Mouse (Mus musculus) CD4-positive, CD25-positive, alpha-beta regulatory T cell, adult 4 months (primary cell): ENCODE results near the gene Ptcd1. TPM values are rescaled to one million over a fixed set of nuclear protein-coding genes. Genes with fewer than 3 reads are reported as not detected.
"Not testable (repeated sequence)": the region's sequence is repeated elsewhere in the genome, so short reads cannot be mapped to it uniquely, and the experiment has no call there.

Experiments used
- ATAC-seq: one replicate; pipeline ENCODE4 v1.8.0; 2017
- polyA plus RNA-seq, 2 experiments: library from polyadenylated mRNA; unstranded; fragments of 100-300 nt; shearing (Covaris generic); gene quantifications; one replicate each; pipeline ENCODE4 v1.2.1; 2017

Gene Ptcd1
- polyA plus RNA-seq = 10 to 100 TPM; 13.6 to 28.7 TPM

DNA sequence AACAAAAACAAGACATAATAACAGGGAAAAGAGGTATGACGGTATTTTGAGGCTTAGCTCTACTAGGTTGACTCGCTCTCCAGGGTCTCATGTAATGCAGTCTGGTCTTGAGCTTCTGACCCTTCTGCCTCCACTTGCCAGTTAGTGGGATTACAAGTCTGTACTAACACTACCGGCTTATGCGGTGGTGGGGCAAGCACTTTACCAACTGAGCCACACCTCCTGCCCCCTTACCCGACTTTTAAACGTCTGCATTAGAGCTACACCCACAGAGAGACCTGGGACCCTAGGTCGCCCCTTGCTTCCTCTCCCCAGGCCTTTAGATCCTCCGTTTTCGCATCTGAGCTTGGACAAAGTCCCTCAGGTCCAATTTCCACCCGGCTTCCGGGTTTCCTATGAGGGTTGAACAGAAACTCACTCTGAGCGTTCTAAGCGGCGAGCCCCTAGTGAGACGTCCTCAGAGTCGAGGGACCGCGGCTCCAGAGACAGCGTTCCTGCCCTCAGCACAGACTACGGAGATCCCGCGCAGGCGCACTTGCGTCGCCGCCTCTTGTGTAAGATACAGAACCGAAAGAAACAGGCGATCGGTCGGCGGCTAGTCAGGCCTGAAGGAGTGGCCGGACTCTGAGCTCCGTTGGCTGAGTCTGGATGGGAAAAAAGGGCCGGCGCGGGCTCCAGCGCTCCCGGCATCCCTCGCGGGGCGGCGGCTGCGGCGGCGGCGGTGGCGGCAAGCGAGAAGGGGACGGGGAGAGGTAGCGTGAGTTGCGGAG lies at the start of gene Ptcd1, which contains the start of gene Cpsf4:
Gene Ptcd1 (minus strand): TSS at position 573 of the 770 bp plus-strand sequence.
Gene Cpsf4 (plus strand): TSS at position 678 of the 770 bp plus-strand sequence.
- ATAC-seq = peak; percentile 95

DNA sequence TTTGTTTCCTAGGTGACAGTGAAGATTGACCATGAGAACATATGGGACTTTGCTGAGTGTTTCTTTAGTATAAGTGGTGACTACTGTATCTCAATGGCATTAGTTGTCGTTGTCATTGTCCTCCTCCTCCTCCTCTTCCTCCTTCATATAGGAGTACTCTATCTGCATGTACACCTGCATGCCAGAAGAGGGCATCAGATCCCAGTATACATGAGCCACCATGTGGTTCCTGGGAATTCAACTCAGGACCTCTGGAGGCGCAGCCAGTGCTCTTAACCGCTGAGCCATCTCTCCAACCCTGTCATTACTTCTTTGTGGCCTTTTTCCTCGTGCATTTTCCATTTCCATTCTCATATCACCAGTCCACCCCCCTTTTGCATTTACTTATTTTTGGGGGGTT lies 47.8 kb upstream of the Ptcd1 start:
- ATAC-seq = no peak

DNA sequence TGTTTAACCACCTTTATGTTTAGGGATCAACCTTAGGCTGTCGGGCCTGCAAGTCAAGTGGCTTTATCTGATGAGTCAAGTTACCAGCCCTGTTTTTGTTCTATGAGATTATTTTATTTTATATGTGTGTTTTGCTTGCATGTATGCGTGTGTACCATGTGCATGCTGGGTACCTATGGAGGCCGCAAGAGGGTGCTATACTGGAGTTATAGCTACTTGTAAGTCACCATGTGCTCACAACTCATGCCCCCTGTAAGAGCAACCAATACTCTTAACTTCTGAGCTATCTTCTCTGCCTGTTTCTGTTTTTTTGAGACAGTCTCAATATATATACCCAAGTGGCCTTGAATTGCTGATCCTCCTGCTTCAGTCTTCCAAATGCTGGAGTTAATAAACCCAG lies 46.6 kb upstream of the Ptcd1 start:
- no peak for ATAC-seq

DNA sequence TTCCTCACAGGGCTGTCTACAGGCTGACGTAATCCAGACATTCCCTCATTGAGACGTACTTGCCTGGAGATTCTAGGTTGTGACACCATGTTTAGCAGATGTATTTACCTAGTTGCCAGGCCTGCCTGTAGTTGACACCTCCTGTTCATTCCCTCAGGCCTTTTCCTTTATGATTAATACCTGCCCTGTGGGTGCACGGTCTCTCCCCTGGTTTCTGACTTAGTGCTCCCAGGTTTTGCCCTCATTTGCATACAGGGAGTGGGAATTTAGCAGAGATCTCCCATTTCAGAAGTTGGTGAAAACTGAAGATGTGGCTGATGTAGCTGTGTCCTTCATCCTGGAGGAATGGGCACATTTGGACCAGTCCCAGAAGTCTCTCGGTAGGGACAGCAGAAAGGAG lies 45.3 kb upstream of the Ptcd1 start:
- ATAC-seq = no peak

DNA sequence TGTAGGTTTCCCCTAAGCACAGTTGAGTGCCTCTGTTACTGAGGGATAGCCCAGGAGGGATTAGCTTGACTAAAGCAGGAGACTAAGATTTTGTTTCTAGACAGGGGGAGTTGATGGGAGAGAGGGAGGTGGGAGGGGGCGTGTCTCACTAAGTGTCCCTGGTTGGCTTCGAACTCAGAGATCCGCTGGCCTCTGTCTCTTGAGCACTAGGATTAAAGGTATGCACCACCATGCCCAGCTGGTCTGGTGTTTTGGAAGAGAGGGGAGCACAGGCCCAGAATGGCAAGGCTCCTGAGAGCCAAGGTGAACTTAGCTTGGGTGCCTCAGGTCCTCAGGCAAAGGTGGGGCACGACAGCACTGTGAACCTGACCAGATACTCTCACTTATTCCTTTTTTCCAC lies 44.4 kb upstream of the Ptcd1 start:
- ATAC-seq = no peak

DNA sequence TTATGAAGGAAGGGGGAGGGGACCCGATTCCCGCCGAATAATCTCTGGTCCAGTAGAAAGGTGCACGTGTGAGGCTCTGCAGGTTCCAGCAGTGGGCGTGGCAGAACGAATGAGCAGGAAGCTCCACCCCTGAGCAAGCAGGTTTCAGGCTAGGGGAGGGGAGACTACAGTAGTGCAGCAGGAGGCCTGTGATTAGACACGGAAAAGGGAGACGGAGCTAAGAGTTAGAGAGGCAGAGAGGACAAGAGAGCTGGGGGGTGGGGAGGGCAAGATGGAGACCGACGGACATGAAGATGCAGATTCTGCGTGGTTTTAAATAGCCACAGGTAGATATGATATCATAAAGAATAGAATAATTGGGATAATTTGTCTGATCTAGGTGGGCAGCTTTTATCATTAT lies 41.5 kb upstream of the Ptcd1 start:
- ATAC-seq = not testable (repeated sequence)

DNA sequence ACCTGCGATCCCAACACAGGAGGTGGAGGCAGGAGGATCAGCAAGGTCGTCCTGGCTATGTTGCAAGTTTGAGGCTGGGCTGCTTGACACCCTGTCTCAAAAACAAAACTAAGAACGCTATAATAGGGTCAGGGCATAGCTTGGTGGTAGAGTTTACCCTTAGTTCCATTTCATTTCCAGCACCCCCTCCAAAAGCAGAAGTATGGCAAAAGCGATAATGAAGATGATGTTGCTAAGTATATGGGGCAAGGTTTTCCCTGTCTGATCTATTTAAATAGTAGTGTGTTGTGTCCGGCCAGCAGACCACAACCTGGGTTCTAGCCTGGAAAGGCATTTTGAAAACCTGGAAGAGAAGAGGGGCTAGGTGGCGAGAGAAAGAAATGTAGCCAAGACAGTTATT lies 41.0 kb upstream of the Ptcd1 start:
- no peak for ATAC-seq

DNA sequence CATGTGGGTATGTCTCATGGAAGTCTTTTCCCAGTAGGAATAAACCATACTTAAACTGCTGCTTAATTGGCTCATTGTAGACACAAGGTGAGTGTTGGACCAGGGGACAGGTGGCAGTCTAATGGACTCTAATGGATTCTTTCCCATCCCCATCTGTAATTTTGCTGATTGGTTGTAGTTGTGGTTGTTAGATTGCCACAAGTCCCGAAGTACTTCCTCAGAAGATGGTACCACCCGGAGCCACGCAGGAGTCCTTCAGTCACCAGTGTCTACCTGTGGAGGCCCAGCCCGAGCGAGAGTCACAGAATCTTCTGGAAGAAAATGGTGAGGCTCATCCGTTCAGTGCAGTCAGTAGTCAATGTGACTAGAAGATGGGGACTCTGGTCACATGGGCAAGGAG lies 40.5 kb upstream of the Ptcd1 start:
- no peak for ATAC-seq

DNA sequence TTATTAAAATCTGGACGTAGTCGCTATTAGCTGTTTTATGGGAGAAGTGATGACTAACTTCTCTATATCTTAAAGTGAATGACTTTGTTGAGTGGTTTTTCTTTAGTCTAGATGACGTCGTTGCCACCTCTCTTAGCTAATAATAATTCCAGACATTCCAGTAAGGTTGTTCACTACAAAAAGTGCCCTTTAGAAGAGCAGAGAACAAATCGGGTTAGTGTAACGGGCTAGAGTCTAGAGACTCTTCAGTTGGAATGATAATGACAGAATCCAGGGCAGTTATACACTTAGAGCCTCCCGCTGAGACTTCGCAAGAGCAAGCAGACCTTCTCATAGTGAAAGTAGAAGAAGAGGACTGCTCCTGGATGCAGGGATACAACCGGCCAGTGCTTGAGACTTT lies 38.1 kb upstream of the Ptcd1 start:
- no peak for ATAC-seq

DNA sequence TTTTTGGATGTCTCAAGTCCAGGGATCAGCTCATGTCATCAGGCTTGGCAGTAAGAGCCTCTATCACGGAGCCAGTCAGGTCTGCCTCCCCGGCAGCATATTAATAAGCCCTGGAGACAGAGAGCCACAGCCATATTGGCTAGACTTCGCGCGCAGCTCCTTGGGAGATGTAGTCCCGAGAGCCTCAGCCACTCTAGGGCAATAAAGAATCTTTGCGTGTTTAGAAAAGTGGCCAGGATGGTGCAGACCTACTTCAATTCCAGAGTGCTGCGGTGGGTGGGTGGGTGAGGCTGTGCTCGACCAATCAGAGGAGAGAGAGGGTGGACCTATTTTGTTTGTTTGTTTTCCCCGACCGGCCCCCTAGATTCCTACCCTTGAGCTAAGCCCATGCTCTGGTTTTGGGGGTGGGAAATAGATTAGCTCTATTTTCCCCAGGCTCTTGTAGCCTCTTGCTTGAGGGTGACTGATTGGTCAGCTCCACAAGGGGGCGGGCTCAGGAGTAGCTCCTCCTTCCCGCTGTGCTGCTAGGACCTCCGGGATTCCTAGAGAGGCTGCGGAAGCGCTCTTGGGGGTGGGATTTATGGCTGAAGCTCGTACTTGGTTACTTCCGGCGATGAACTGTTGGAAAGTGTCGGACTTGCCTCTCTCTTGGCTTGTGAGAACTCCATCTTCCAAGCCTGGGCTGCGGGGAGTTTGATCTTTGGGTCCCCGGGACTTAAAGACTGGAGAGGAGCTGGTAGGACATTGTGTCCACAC lies 37.2 kb upstream of the Ptcd1 start, which contains the start of gene Zkscan5:
Gene Zkscan5 (plus strand): TSS at position 627 of the 756 bp plus-strand sequence.
- ATAC-seq = peak; percentile 78

DNA sequence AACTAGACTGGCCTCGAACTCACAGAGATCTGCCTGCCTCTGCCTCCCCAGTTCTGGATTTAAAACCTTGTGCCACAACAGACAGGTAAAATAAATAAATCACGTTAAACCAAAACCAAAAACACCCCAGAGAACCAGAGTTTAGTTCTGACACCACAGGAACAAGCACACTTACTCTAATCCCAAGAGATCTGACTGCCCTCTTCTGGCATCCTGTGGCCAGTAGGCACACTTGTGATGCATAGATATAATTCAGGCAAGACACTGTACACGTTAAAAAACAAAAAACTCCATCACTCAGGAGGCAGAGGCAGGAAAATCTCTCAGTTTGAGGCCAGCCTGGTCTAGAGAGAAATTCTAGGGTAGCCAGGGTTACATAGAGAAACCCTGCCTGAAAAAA lies 35.5 kb upstream of the Ptcd1 start:
- ATAC-seq = no peak

DNA sequence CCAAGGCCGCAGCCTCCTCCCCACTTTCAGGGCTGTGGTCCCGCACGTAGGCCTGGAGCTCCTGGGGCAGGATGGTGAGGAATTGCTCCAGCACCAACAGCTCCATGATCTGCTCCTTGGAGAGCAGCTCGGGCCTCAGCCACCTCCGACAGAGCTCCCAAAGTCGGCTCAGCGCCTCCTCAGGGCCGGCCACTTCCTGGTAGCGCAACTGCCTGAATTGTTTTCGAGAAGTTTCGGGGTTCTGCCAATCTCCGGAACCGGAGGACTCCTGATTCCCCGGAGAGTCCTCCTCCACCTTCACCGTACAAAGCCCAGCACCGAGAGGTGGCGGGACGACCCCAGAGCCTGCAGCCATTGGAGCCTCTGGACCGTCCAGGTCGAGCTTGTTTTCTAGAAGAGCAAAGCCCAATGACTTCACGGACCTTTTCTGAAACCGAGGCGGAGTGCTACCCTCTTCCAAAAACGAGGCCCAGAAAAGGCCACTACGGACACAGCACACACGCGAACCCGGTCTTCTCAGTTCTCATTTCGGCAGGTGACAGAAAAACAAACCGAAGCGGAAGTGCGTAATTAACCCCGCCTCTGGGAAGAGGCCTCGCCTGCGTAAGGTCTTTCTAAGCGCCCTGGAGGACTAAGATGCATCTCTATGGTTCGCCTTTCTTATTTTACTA lies 34.5 kb upstream of the Ptcd1 start, which contains the start of gene Zkscan14:
Gene Zkscan14 (minus strand): TSS at position 548 of the 671 bp plus-strand sequence.
- peak; percentile 68 for ATAC-seq

DNA sequence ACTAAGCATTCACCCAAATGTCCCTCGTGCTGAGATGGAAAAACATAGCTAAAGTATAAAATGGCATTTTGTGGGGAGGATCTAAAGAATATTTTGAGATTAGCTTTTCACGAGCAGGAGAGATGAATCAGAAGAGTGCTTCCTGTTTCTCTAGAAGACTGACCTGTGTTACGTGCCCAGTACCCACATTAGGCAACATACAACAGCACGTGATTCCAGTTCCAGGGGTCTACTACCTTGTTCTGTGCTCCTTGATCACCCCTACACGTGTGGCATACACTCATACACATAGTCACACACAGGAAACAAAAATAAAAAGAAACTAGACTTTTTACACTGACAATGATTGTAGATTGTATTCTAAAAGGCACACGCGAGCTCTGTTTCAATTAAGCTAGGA lies 33.5 kb upstream of the Ptcd1 start:
- ATAC-seq = no peak

DNA sequence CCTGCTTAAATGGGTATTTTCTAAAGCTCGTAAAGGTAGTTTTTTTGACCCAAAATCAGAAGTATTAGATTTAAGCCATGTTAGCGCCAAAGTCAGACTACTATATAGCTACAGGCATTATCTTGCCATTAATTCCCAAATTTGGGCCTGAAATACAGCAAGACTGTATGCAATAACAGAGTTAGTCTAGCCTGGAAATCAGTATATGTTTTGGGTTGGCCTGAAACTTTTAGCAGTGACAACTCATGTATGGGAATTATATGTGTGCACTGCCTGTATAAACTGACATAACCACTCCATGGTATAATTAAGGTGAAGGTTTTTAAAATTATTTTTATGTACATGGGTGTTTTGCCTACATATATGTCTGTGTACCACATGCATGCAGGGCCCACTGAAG lies 25.1 kb upstream of the Ptcd1 start, which contains the start of gene Atp5j2:
Gene Atp5j2 (minus strand): TSS at position 101 of the 400 bp plus-strand sequence.
- no peak for ATAC-seq

DNA sequence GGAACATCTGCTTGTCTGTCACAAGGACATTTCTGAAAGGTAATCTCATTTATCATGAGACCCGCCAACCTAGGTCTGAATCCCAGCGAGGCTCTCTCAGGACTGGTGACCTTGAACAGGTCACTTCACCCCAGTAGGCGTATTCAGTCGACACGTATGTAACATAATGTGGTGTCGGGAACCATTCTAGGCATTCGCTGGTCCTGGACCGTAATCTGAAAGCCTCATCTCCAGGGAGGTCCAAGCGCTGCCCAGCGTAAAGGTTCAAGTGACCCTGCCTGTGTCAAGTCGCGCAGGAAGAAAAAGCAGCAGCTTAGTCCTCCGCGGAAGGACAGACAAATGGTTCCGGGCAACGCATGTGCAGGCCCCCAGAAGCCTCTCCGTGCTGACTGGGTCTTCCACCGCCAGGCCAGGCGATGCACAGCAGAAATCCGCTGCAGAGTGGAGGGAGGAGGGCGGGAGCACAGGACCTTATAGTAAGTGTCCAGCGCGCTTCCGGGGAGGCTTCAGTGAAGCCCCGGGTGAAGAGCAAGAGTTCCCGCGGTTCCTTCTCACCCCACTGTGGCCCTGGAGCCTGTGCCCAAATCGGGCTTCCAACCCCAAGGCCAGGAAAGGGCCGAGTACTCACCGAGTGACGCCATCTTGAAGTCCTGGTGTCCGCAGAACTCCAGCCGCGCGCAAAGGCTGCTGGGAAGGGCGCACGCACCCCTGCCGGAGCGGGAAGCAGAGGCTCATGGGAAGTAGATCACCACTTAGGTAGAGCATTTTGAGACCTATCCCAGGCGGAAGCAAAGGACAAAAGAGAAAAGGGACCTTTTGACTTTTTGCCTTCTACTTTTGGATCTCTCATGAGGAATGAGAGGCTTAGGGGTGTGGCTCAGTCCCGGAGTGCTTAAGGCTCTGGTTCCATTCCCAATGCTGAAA lies 24.2 kb upstream of the Ptcd1 start:
- ATAC-seq = peak; percentile 90

DNA sequence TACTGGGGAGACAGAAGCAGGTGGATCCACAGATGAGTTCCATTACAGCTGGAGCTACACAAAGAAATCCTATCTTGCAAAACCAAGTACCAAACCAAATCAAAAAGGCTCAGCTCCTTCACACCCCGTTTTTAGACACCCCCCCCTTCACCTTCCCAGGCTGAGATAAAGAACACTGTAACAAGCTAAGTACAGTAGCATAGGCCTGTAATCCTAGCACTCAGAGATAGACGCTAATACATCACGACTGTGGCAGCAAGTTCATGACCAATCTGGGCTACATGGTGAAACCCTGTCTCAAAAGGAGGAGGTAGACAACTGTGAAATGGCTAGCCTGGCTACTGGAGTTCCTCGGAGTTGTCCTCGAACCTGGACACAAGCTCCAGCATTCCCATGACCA lies 23.5 kb upstream of the Ptcd1 start:
- ATAC-seq = no peak

DNA sequence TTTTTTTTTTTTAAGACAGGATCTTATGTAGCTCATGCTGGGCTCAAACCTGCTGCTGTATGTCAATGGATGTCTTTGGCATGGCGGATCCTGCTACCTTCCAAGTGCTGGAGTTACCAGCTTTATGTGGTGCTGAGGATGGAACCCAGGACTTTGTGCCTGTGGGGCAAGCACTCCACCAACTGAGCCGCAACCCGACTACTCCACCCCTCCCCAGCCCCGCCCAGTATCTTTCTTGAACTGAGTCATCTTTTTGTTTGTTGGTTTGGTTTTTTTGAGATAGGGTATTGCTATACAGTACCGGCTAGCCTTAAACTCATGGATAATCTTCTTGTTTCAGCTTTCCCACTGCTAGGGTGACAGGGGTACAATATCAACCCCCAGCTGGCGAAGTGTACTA lies 22.5 kb upstream of the Ptcd1 start:
- ATAC-seq = no peak

DNA sequence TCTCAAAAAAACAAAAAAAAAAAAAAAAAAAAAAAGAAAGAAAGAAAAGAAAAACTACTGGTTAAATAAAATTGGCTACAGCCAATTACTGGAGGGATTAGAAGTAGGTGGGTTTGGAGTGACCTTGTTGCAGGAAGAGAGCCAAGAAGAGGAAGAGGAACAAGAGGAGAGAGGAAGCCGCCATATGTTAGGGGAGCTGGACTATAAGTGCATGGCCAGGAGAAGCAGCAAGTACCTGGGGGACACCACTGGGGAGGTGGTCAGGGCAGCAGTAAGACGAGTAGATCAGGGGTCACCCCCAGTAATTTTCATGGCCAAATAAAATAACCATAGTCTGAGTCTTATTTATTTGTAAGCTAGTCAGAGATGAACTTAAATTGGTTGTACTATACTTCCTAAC lies 18.3 kb upstream of the Ptcd1 start:
- no peak for ATAC-seq

DNA sequence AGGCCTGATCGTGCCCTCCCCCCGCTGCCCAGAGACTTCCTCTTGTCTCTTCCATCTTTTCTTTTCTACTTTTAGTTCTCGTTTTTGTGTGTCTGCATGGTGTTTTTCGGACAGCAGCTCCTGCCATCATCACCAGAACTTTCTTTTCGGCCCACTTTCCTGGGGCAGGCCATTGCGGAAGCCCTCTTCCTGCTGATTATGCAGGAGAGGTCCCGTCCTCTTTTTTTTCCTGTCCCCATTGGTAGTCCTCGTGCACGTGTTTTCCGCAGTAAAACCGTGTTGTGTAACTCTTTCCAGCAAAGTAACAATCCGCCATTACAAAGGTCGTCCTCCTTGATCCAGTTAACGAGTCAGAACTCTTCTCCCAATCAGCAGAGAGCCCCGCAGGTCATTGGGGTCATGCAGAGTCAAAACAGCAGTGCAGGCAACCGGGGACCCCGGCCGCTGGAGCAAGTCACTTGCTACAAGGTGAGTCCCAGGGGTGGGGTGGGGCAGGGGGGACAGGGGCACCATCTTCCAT lies 11.6 kb upstream of the Ptcd1 start:
- no peak for ATAC-seq

DNA sequence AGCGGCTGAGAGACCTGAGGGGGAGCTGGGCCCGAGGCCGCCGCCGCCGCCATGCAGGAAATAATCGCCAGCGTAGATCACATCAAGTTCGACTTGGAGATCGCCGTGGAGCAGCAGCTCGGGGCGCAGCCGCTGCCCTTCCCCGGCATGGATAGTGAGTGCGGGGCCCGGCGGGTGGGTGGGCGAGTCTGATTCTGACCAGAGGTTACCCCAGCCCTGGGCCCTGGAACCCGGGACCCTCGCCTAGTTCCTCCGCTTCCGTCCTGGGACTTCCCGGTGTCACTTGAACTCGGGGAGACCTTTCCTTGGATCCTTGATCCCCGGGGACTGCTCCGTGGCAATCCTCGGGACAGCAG lies 376 bp upstream of the Ptcd1 start:
- no peak for ATAC-seq

DNA sequence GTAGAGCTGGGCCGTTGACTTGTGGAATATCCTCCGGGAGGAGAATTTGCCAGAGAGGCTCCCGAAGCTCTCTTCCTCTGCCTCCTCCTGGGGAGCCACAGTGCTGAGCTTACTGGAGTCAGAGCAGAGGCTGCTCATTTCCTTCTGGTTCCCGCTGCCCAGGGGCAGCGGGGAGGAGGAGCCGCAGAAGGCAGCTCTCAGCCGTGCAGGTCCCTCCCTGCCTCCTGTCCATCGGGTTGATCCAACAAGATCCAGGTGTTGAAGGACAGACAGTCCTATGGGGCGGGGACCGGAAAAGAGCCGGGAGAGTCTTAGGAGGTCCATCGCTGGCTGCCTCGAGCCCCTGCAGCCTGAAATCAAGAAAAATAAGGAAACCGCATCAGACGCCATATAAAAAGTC lies 1.7 kb downstream of the Ptcd1 start:
- ATAC-seq = no peak

DNA sequence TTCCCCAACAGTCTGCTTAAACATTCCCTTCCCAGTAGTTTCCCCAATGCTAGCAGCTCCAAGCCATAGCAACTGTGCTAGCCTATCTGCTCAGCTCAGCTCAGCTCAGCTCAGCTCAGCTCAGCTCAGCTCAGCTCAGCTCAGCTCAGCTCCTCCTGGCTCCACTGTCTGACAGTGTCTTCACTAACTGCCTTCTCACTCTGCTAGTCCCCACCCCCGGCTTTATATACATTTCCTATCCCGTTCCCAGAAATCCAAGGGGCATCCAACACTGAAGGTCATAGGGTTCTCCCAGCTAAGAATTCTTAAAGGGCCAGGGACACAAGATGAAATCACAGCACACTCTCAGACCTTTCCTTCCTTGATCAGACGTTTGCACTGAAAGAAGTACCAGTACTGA lies 2.2 kb downstream of the Ptcd1 start:
- ATAC-seq = no peak
